Comparison of ENCODE assay signal across 14 mouse cellular contexts in genomic region chr17:81513368-81513958, GRCm38 (mm10).
A peak's percentile ranks its signal among the peaks of the same experiment; 100 is the strongest.
DNase-seq lines count a peak whose midpoint lies in the region; ATAC-seq and TF ChIP-seq lines count a peak whose summit lies in the region.
"Had no signal": no experiment of that assay in that cellular context is flagged by ENCODE, and none has a peak within 500 bp of the region (broad histone marks: within the 10 kb centered on the region; RNA-seq: fewer than 3 reads in every experiment).

No protein-coding gene starts in this region.

- WGBS in kidney, embryonic 14.5 days, result 65% methylated on average over 6 of the region's 6 CpGs
- 54% methylated on average over 6 of the region's 6 CpGs for WGBS in kidney, postnatal 0 days

- peak; percentile 52 for DNase-seq in kidney, adult 11 months
- peak; percentile 43 for DNase-seq in kidney, postnatal 0 days (ENCODE audit: low spot score)
- DNase-seq in mesoderm, embryonic 11.5 days (ENCODE audit: low read depth, low spot score), result peak; percentile 21
- DNase-seq in MN1 (ENCODE audit: low spot score), result no peak
- no peak for DNase-seq in layer of hippocampus, adult 9-10 months (ENCODE audit: low spot score)
- DNase-seq: cerebellum, adult 11-12 months; liver, embryonic 13.5 days; right cerebral cortex, postnatal 25 days; thymus, postnatal 36 days had no signal

- no peak overlapping the region for H3K9ac ChIP-seq in kidney, embryonic 14.5 days (ENCODE audit: low read depth, low read length)
- H3K9ac ChIP-seq in kidney, postnatal 0 days (ENCODE audit: low read depth, low read length), result no peak overlapping the region
- H3K9ac ChIP-seq: hindbrain, embryonic 15.5 days; liver, embryonic 13.5 days had no signal

- ATAC-seq in kidney, embryonic 14.5 days (ENCODE audit: low FRiP score, low TSS enrichment), result no peak
- no peak for ATAC-seq in kidney, postnatal 0 days (replicated peaks; ENCODE audit: low FRiP score, low read depth)

- no peak overlapping the region for H3K4me3 ChIP-seq in kidney, embryonic 14.5 days (ENCODE audit: low read length)
- no peak overlapping the region for H3K4me3 ChIP-seq in embryonic fibroblast, embryonic 13.5 days (ENCODE audit: insufficient read depth, low read length)
- no peak overlapping the region for H3K4me3 ChIP-seq in kidney, postnatal 0 days (replicated peaks; ENCODE audit: low read depth, low read length)
- H3K4me3 ChIP-seq: hindbrain, embryonic 15.5 days; liver, embryonic 13.5 days; megakaryocyte, embryonic 14.5 days; myocyte had no signal

- peaks cover 12% of the 10 kb centered on the region for H3K4me1 ChIP-seq in kidney, embryonic 14.5 days (ENCODE audit: control insufficient read depth, insufficient read depth, low read length)
- no peaks in the 10 kb centered on the region for H3K4me1 ChIP-seq in embryonic fibroblast, embryonic 13.5 days (ENCODE audit: control insufficient read depth, insufficient read depth, low read length)
- H3K4me1 ChIP-seq in kidney, postnatal 0 days (replicated peaks; ENCODE audit: insufficient read depth, low read length), result 0 out of 2 replicates have a peak, but pooled peaks cover 6% of the 10 kb centered on the region
- H3K4me1 ChIP-seq: liver, embryonic 13.5 days had no signal

- no peaks in the 10 kb centered on the region for H3K27me3 ChIP-seq in kidney, embryonic 14.5 days (ENCODE audit: control insufficient read depth, insufficient read depth, low read length)
- no peaks in the 10 kb centered on the region for H3K27me3 ChIP-seq in kidney, postnatal 0 days (ENCODE audit: insufficient read depth, low read length)
- H3K27me3 ChIP-seq: hindbrain, embryonic 15.5 days; liver, embryonic 13.5 days; megakaryocyte, embryonic 14.5 days had no signal

- no peaks in the 10 kb centered on the region for H3K9me3 ChIP-seq in kidney, embryonic 14.5 days (ENCODE audit: control insufficient read depth, low read length)
- no peaks in the 10 kb centered on the region for H3K9me3 ChIP-seq in kidney, postnatal 0 days (replicated peaks; ENCODE audit: low read length)
- H3K9me3 ChIP-seq: hindbrain, embryonic 15.5 days; liver, embryonic 13.5 days; megakaryocyte, embryonic 14.5 days had no signal

- no peaks in the 10 kb centered on the region for H3K36me3 ChIP-seq in kidney, embryonic 14.5 days (ENCODE audit: control insufficient read depth, insufficient read depth, low read length)
- no peaks in the 10 kb centered on the region for H3K36me3 ChIP-seq in kidney, postnatal 0 days (ENCODE audit: insufficient read depth, low read length)
- H3K36me3 ChIP-seq: hindbrain, embryonic 15.5 days; liver, embryonic 13.5 days had no signal

- H3K4me2 ChIP-seq in kidney, embryonic 14.5 days (replicated peaks; ENCODE audit: low read depth, low read length), result no peak overlapping the region
- no peak overlapping the region for H3K4me2 ChIP-seq in kidney, postnatal 0 days (ENCODE audit: low read length)
- H3K4me2 ChIP-seq: hindbrain, embryonic 15.5 days; liver, embryonic 13.5 days had no signal

- H3K27ac ChIP-seq in kidney, embryonic 14.5 days (ENCODE audit: low read depth, low read length), result no peak overlapping the region
- H3K27ac ChIP-seq in embryonic fibroblast, embryonic 13.5 days (ENCODE audit: insufficient read depth, low read length), result peak overlapping the region; percentile 71
- H3K27ac ChIP-seq in kidney, postnatal 0 days, result no peak overlapping the region
- H3K27ac ChIP-seq: hindbrain, embryonic 15.5 days; liver, embryonic 13.5 days had no signal

- TF ChIP-seq CTCF in embryonic fibroblast, embryonic 13.5 days (IDR thresholded peaks at IDR 0.05; ENCODE audit: borderline replicate concordance, insufficient read depth, low read length), result no peak
- no peak for TF ChIP-seq CTCF in kidney, postnatal 0 days (IDR thresholded peaks at IDR 0.05; ENCODE audit: low read depth)

- TF ChIP-seq POLR2A in embryonic fibroblast, embryonic 13.5 days (IDR thresholded peaks at IDR 0.05; ENCODE audit: low read depth, low read length), result no peak

Comparison
In these comparisons a context has a peak if more than half of its experiments do, and no peak if none do; other contexts are left out.
1. DNase-seq: peak in kidney, adult 11 months (single experiment), kidney, postnatal 0 days (single experiment) and mesoderm, embryonic 11.5 days (single experiment); none in MN1 (single experiment) and layer of hippocampus, adult 9-10 months (single experiment).